Comparison of ENCODE assay signal across 13 mouse cellular contexts in genomic region chr2:29632168-29632662, GRCm38 (mm10). TPM values are rescaled to one million over a fixed set of nuclear protein-coding genes. Genes with fewer than 3 reads are reported as not detected.
DNase-seq lines count a peak whose midpoint lies in the region; ATAC-seq and TF ChIP-seq lines count a peak whose summit lies in the region.
"Had no signal": no experiment of that assay in that cellular context is flagged by ENCODE, and none has a peak within 500 bp of the region (broad histone marks: within the 10 kb centered on the region; RNA-seq: fewer than 3 reads in every experiment).

No protein-coding gene starts in this region.

- H3K4me1 ChIP-seq in liver, adult 2 months (ENCODE audit: control insufficient read depth, insufficient read depth, low read length) = peaks cover 30% of the 10 kb centered on the region
- peaks cover 98% of the 10 kb centered on the region for H3K4me1 ChIP-seq in megakaryocyte, embryonic 14.5 days

- no peaks in the 10 kb centered on the region for H3K36me3 ChIP-seq in liver, adult 2 months (ENCODE audit: control insufficient read depth, insufficient read depth, low read length)
- H3K36me3 ChIP-seq in megakaryocyte, embryonic 14.5 days (replicated peaks; ENCODE audit: low read length) = peaks cover 21% of the 10 kb centered on the region
- H3K36me3 ChIP-seq: midbrain, embryonic 12.5 days had no signal

- peak; percentile 79 for ATAC-seq in activated CD4-positive, CD25-positive, alpha-beta regulatory T cell, adult 4 months
- ATAC-seq in erythroid progenitor cell, adult 5-6 weeks (replicated peaks; ENCODE audit: low FRiP score, poor library complexity, severe bottlenecking) = no peak

- H3K27me3 ChIP-seq in liver, adult 2 months (ENCODE audit: control insufficient read depth, insufficient read depth, low read length) = no peaks in the 10 kb centered on the region
- no peaks in the 10 kb centered on the region for H3K27me3 ChIP-seq in megakaryocyte, embryonic 14.5 days (replicated peaks)
- H3K27me3 ChIP-seq: embryonic facial prominence, embryonic 13.5 days; midbrain, embryonic 12.5 days had no signal

- no peak overlapping the region for H3K9ac ChIP-seq in liver, adult 2 months (ENCODE audit: low read depth, low read length)
- H3K9ac ChIP-seq: embryonic facial prominence, embryonic 13.5 days; midbrain, embryonic 12.5 days had no signal

- no peaks in the 10 kb centered on the region for H3K9me3 ChIP-seq in megakaryocyte, embryonic 14.5 days
- H3K9me3 ChIP-seq: embryonic facial prominence, embryonic 13.5 days; midbrain, embryonic 12.5 days had no signal

- peaks cover 73% of the 10 kb centered on the region; the same call in 1 of the 2 replicates for H3K79me2 ChIP-seq in liver, adult 2 months (ENCODE audit: control insufficient read depth, insufficient read depth, low read length)

- TF ChIP-seq POLR2A in liver, adult 2 months (IDR thresholded peaks at IDR 0.05; ENCODE audit: extremely low read depth, insufficient read depth, low read length) = no peak

- H3K4me3 ChIP-seq in liver, adult 2 months (ENCODE audit: insufficient read depth, low read depth, low read length) = no peak overlapping the region
- peak overlapping the region; percentile 56 for H3K4me3 ChIP-seq in megakaryocyte, embryonic 14.5 days (replicated peaks)
- H3K4me3 ChIP-seq: embryonic facial prominence, embryonic 13.5 days; midbrain, embryonic 12.5 days had no signal

- WGBS in liver, adult 2 months = 65% methylated on average over 3 of the region's 3 CpGs

- H3K27ac ChIP-seq in liver, adult 2 months (replicated peaks; ENCODE audit: insufficient read depth, low read depth, low read length) = 0 out of 2 replicates have a peak overlapping the region, but pooled peaks have one; percentile 32
- H3K27ac ChIP-seq: midbrain, embryonic 12.5 days had no signal

- TF ChIP-seq CTCF in liver, adult 2 months (IDR thresholded peaks at IDR 0.05; ENCODE audit: low read depth, low read length) = no peak

- no peak for DNase-seq in liver, adult 2 months (ENCODE audit: extremely low read depth, low read depth, low spot score)
- DNase-seq in liver = no peak
- peak; percentile 79 for DNase-seq in CD4-positive helper T cell, adult 2 months (ENCODE audit: low read depth, low spot score)
- no peak for DNase-seq in urinary bladder, postnatal 36 days (ENCODE audit: low spot score in 2 of 2)
- no peak for DNase-seq in gastrocnemius, adult 18-20 months (ENCODE audit: low spot score)
- DNase-seq: heart, postnatal 10 days; retina, postnatal 1 day; thymus, adult 18-20 months had no signal

RNA-seq across cellular contexts. Expression of gene Rapgef1, which starts 12.7 kb away (rescaled TPM):
- 11.8 and 16.8 TPM in 2 replicates for total RNA-seq in liver, adult 2 months (2014; rRNA removed)
- 24.9 and 25.3 TPM in 2 replicates for polyA plus RNA-seq in liver, adult 2 months (2012; rRNA removed)
- polyA plus RNA-seq in activated CD4-positive, CD25-positive, alpha-beta regulatory T cell, adult 4 months (2017; shearing (Covaris generic)) = 10 to 100 TPM; 21.9 to 24.0 TPM
- 13.8 and 14.5 TPM in 2 replicates for polyA plus RNA-seq in megakaryocyte, embryonic 14.5 days (2012; ENCODE audit: insufficient read depth, low replicate concordance)
- 100 to 1,000 TPM; 137 to 155 TPM for total RNA-seq in gastrocnemius, adult 18-20 months (2021)
- total RNA-seq in erythroid progenitor cell, adult 5-6 weeks (2015; ENCODE audit: low replicate concordance) = 8.4 and 9.7 TPM in 2 replicates
- total RNA-seq in erythroid progenitor cell, adult 5-6 weeks (2017; ENCODE audit: low replicate concordance) = 19.0 and 22.6 TPM in 2 replicates
